ENCODE assay signal across 9 mouse cellular contexts in genomic region chr9:102577480-102577879, GRCm38 (mm10). TPM values are rescaled to one million over a fixed set of nuclear protein-coding genes. Genes with fewer than 3 reads are reported as not detected.
DNase-seq lines count a peak whose midpoint lies in the region; ATAC-seq and TF ChIP-seq lines count a peak whose summit lies in the region.
"Had no signal": no experiment of that assay in that cellular context is flagged by ENCODE, and none has a peak within 500 bp of the region (broad histone marks: within the 10 kb centered on the region; RNA-seq: fewer than 3 reads in every experiment).

No protein-coding gene starts in this region.

- H3K27me3 ChIP-seq in kidney, embryonic 16.5 days (ENCODE audit: insufficient read depth, low read length), result no peaks in the 10 kb centered on the region
- no peaks in the 10 kb centered on the region for H3K27me3 ChIP-seq in liver, embryonic 12.5 days (replicated peaks)
- H3K27me3 ChIP-seq: embryonic facial prominence, embryonic 13.5 days had no signal

- H3K36me3 ChIP-seq in kidney, embryonic 16.5 days (ENCODE audit: insufficient read depth, low read length), result no peaks in the 10 kb centered on the region
- no peaks in the 10 kb centered on the region for H3K36me3 ChIP-seq in liver, embryonic 12.5 days
- H3K36me3 ChIP-seq: embryonic facial prominence, embryonic 13.5 days had no signal

- TF ChIP-seq CTCF in bone marrow macrophage, adult 2 months (IDR thresholded peaks at IDR 0.05; ENCODE audit: low read depth, low read length), result no peak

- H3K4me3 ChIP-seq in kidney, embryonic 16.5 days (ENCODE audit: low read length), result no peak overlapping the region
- H3K4me3 ChIP-seq in bone marrow macrophage, adult 2 months (ENCODE audit: insufficient read depth, low read length), result no peak overlapping the region
- no peak overlapping the region for H3K4me3 ChIP-seq in liver, embryonic 12.5 days
- H3K4me3 ChIP-seq: embryonic facial prominence, embryonic 13.5 days had no signal

- no peak overlapping the region for H3K9ac ChIP-seq in kidney, embryonic 16.5 days (replicated peaks; ENCODE audit: low read length)
- no peak overlapping the region for H3K9ac ChIP-seq in liver, embryonic 12.5 days
- H3K9ac ChIP-seq: embryonic facial prominence, embryonic 13.5 days had no signal

- H3K27ac ChIP-seq in kidney, embryonic 16.5 days (ENCODE audit: low read length), result no peak overlapping the region
- peak overlapping the region; percentile 24; the same call in 1 of the 2 replicates for H3K27ac ChIP-seq in bone marrow macrophage, adult 2 months (ENCODE audit: insufficient read depth, low read depth, low read length)
- no peak overlapping the region for H3K27ac ChIP-seq in liver, embryonic 12.5 days
- H3K27ac ChIP-seq: embryonic facial prominence, embryonic 13.5 days had no signal

- WGBS in kidney, embryonic 16.5 days, result 34% methylated on average over 5 of the region's 5 CpGs
- WGBS in liver, embryonic 12.5 days (ENCODE audit: insufficient replicate concordance), result 23% methylated on average over 5 of the region's 5 CpGs

- no peak for TF ChIP-seq POLR2A in bone marrow macrophage, adult 2 months (IDR thresholded peaks at IDR 0.05; ENCODE audit: borderline replicate concordance, low read depth, low read length)

- DNase-seq in kidney, adult 9 months, result peak; percentile 19
- DNase-seq in naive thymus-derived CD4-positive, alpha-beta T cell, adult 2 months (ENCODE audit: low read depth), result peak; percentile 35
- DNase-seq in ovary, postnatal 14 days (ENCODE audit: low spot score), result no peak
- DNase-seq: cerebellum, adult 18-20 months had no signal

- H3K4me1 ChIP-seq in kidney, embryonic 16.5 days (ENCODE audit: insufficient read depth, low read length), result peaks cover 2% of the 10 kb centered on the region; the same call in 1 of the 2 replicates
- peaks cover 5% of the 10 kb centered on the region for H3K4me1 ChIP-seq in bone marrow macrophage, adult 2 months (ENCODE audit: control insufficient read depth, insufficient read depth, low read length)
- no peaks in the 10 kb centered on the region for H3K4me1 ChIP-seq in liver, embryonic 12.5 days
- H3K4me1 ChIP-seq: embryonic facial prominence, embryonic 13.5 days had no signal

- H3K4me2 ChIP-seq in kidney, embryonic 16.5 days (replicated peaks; ENCODE audit: low read depth, low read length), result no peak overlapping the region
- H3K4me2 ChIP-seq in liver, embryonic 12.5 days, result no peak overlapping the region
- H3K4me2 ChIP-seq: embryonic facial prominence, embryonic 13.5 days had no signal

- peaks cover 4% of the 10 kb centered on the region; the same call in 1 of the 2 replicates for H3K9me3 ChIP-seq in kidney, embryonic 16.5 days (ENCODE audit: low read length)
- H3K9me3 ChIP-seq in liver, embryonic 12.5 days (replicated peaks), result no peaks in the 10 kb centered on the region
- H3K9me3 ChIP-seq: embryonic facial prominence, embryonic 13.5 days had no signal

- no peak for ATAC-seq in kidney, embryonic 16.5 days (ENCODE audit: low FRiP score, low TSS enrichment)
- peak; percentile 49 to 78; a peak in 3 of 4 replicates for ATAC-seq in hematopoietic stem cell, adult 5-6 weeks (replicated peaks in 1 of 2; ENCODE audit: insufficient read depth in 1 of 2, low FRiP score in 2 of 2, low TSS enrichment in 1 of 2, low read depth in 1 of 2, poor library complexity in 2 of 2, severe bottlenecking in 2 of 2)
- ATAC-seq in liver, embryonic 12.5 days, result no peak

RNA-seq across cellular contexts. Expression of gene Anapc13, which starts 48.6 kb away (rescaled TPM):
- polyA plus RNA-seq in kidney, embryonic 16.5 days (2015; fragmentation: Nextera tagmentation; extraction: Ambion mirVana), result 171 and 179 TPM in 2 replicates
- polyA plus RNA-seq in bone marrow macrophage, adult 2 months (2012; ENCODE audit: insufficient read depth, insufficient read length, missing spikeins), result 99.3 and 110 TPM in 2 replicates
- total RNA-seq in hematopoietic stem cell, adult 5-6 weeks (2017), result 51.2 and 74.4 TPM in 2 replicates
- polyA plus RNA-seq in liver, embryonic 12.5 days (2016; fragmentation: Nextera tagmentation; extraction: Ambion mirVana), result 105 and 120 TPM in 2 replicates

RNA-seq across cellular contexts. Expression of gene Cep63, which starts 48.9 kb away (rescaled TPM):
- 56.5 and 60.6 TPM in 2 replicates for polyA plus RNA-seq in kidney, embryonic 16.5 days (2015; fragmentation: Nextera tagmentation; extraction: Ambion mirVana)
- polyA plus RNA-seq in bone marrow macrophage, adult 2 months (2012; ENCODE audit: insufficient read depth, insufficient read length, missing spikeins), result 24.3 TPM in 2 replicates
- total RNA-seq in hematopoietic stem cell, adult 5-6 weeks (2017), result 43.1 and 52.3 TPM in 2 replicates
- polyA plus RNA-seq in liver, embryonic 12.5 days (2016; fragmentation: Nextera tagmentation; extraction: Ambion mirVana), result 33.3 and 33.6 TPM in 2 replicates

Comparison
In these comparisons a context has a peak if more than half of its experiments do, and no peak if none do; other contexts are left out.
1. ATAC-seq: peak in hematopoietic stem cell, adult 5-6 weeks (2 of 2); none in kidney, embryonic 16.5 days (single experiment) and liver, embryonic 12.5 days (single experiment).